Mouse (Mus musculus) cerebellum, postnatal 36 days (tissue): ENCODE data around the gene Cdh23.
A peak's percentile ranks its signal among the peaks of the same experiment; 100 is the strongest.

Source experiments
- DNase-seq, 2 experiments: peaks; one replicate each; pipeline ENCODE4 v3.0.0; 2021 to 2022; ENCODE audit warnings: mixed read lengths in 2 of 2

Cdh23 gene

GRCm38 (mm10) chr10:60467752-60468151 lies 228.5 kb downstream of the Cdh23 start:
- no peak for DNase-seq

- no peak for DNase-seq
These were observed 232.2 kb downstream of the Cdh23 start for GRCm38 (mm10) chr10:60463953-60464647.

- no peak for DNase-seq
These were observed 239.5 kb downstream of the Cdh23 start for GRCm38 (mm10) chr10:60456662-60457397.

GRCm38 (mm10) chr10:60455193-60455592 lies 241.1 kb downstream of the Cdh23 start:
- no peak for DNase-seq

- DNase-seq: no peak
These were observed 249.1 kb downstream of the Cdh23 start for GRCm38 (mm10) chr10:60447186-60447585.

- DNase-seq: no peak
These were observed 251.2 kb downstream of the Cdh23 start for GRCm38 (mm10) chr10:60445031-60445593.

- no peak for DNase-seq
These were observed 253.2 kb downstream of the Cdh23 start for GRCm38 (mm10) chr10:60443078-60443477.

- no peak for DNase-seq
These were observed 254.0 kb downstream of the Cdh23 start for GRCm38 (mm10) chr10:60442321-60442720.

- no peak for DNase-seq
These were observed 263.6 kb downstream of the Cdh23 start for GRCm38 (mm10) chr10:60432679-60433078.

- no peak for DNase-seq
These were observed 265.7 kb downstream of the Cdh23 start for GRCm38 (mm10) chr10:60430591-60430990.

GRCm38 (mm10) chr10:60430001-60430400 lies 266.3 kb downstream of the Cdh23 start:
- no peak for DNase-seq

GRCm38 (mm10) chr10:60422756-60423155 lies 273.5 kb downstream of the Cdh23 start:
- DNase-seq: no peak

GRCm38 (mm10) chr10:60419624-60420023 lies 276.7 kb downstream of the Cdh23 start:
- no peak for DNase-seq

GRCm38 (mm10) chr10:60418137-60418536 lies 278.2 kb downstream of the Cdh23 start:
- peak; percentile 74 to 77 for DNase-seq

GRCm38 (mm10) chr10:60417041-60417440 lies 279.2 kb downstream of the Cdh23 start:
- no peak for DNase-seq

GRCm38 (mm10) chr10:60413756-60414155 lies 282.5 kb downstream of the Cdh23 start:
- no peak for DNase-seq

GRCm38 (mm10) chr10:60411794-60412193 lies 284.5 kb downstream of the Cdh23 start:
- DNase-seq: no peak

GRCm38 (mm10) chr10:60407831-60408230 lies 288.5 kb downstream of the Cdh23 start:
- DNase-seq: peak; percentile 68 to 72

- DNase-seq: peak; percentile 23 to 26
These were observed 290.7 kb downstream of the Cdh23 start for GRCm38 (mm10) chr10:60405460-60406177.

- no peak for DNase-seq
These were observed 295.6 kb downstream of the Cdh23 start for GRCm38 (mm10) chr10:60400507-60401295.

- DNase-seq: no peak
These were observed 296.8 kb downstream of the Cdh23 start, which contains the start of gene Gm17455 for GRCm38 (mm10) chr10:60399449-60399848. Gene Gm17455 (plus strand): TSS chr10:60399726.
